Mouse (Mus musculus): ENCODE data around the gene Adamtsl1.

DNA sequence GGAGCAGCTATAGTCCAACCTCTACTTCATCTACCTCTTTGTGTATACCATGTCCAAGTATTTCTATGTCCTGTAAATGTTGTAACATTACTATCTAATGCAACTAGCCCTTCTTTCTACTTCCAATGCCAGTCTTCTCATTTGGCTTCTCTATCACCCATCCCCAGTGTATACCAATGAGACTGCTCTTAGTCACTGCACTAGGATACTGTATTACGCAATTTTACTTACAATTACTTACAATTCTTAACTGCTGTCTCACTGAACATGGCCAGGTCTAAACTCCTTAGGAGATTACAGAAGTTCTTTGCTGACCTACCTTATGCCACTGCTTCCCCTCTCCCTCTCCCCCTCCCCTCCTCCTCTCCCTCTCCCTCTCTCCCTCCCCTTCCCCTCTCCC, 505.0 kb downstream of the Adamtsl1 start:
- no peak for TF ChIP-seq CTCF (IDR thresholded peaks at IDR 0.05; ENCODE audit: extremely low read depth, insufficient read depth, insufficient read length, insufficient replicate concordance)
- TF ChIP-seq POLR2A (IDR thresholded peaks at IDR 0.05; ENCODE audit: low read depth, low read length): no peak

Data from spleen, adult 2 months (tissue).